Mouse (Mus musculus) megakaryocyte-erythroid progenitor cell, adult 5 weeks (primary cell): ENCODE results near the gene Cacnb3. TPM values are rescaled to one million over a fixed set of nuclear protein-coding genes. Genes with fewer than 3 reads are reported as not detected.

Experiments used
- polyA plus RNA-seq: library from polyadenylated mRNA; stranded (reverse); fragments of >175 nt; gene quantifications from 2 replicates; pipeline ENCODE4 v1.2.3, GENCODE M21; 2012

The Cacnb3 gene
- 0.11 and 0.22 TPM in 2 replicates for polyA plus RNA-seq

GRCm38 (mm10) chr15:98630540-98630939 lies at the start of gene Cacnb3:
TSS of gene Cacnb3 (plus strand) at chr15:98630840.

GRCm38 (mm10) chr15:98609331-98610130 lies 21.1 kb upstream of the Cacnb3 start, which contains the start of gene Adcy6:
TSS of gene Adcy6 (minus strand) at chr15:98610076.

GRCm38 (mm10) chr15:98662567-98663545 lies 32.2 kb downstream of the Cacnb3 start, which contains the start of gene Ddx23:
TSS of gene Ddx23 (minus strand) at chr15:98662894.

GRCm38 (mm10) chr15:98676940-98677728 lies 46.5 kb downstream of the Cacnb3 start, which contains the start of gene Rnd1:
TSS of gene Rnd1 (minus strand) at chr15:98677461.

Other genes starting within 250 kb of the Cacnb3 start
- gene Olfr283, start 249.9 kb upstream of the Cacnb3 start, polyA plus RNA-seq = not detected in 2 replicates
- gene Olfr282, start 199.6 kb upstream of the Cacnb3 start, polyA plus RNA-seq = not detected in 2 replicates
- not detected in 2 replicates for gene Olfr281, start 178.3 kb upstream of the Cacnb3 start, polyA plus RNA-seq
- gene OR5BS1P, start 160.9 kb upstream of the Cacnb3 start, polyA plus RNA-seq = not detected in 2 replicates
- not detected in 2 replicates for gene Lalba, start 148.1 kb upstream of the Cacnb3 start, polyA plus RNA-seq
- gene Olfr279, start 138.4 kb upstream of the Cacnb3 start, polyA plus RNA-seq = 0.01 TPM in 1 of 2 replicates, not detected in the other
- gene Kansl2, start 96.6 kb upstream of the Cacnb3 start, polyA plus RNA-seq = 39.2 and 40.8 TPM in 2 replicates
- 4.2 and 5.9 TPM in 2 replicates for gene Ccnt1, start 59.9 kb upstream of the Cacnb3 start, polyA plus RNA-seq
- gene 4930415O20Rik, start 59.8 kb upstream of the Cacnb3 start, polyA plus RNA-seq = not detected in 2 replicates
- gene Adcy6, start 20.8 kb upstream of the Cacnb3 start, polyA plus RNA-seq = 11.6 and 16.2 TPM in 2 replicates
- 81.3 and 114 TPM in 2 replicates for gene Ddx23, start 32.1 kb downstream of the Cacnb3 start, polyA plus RNA-seq
- 3.2 and 4.4 TPM in 2 replicates for gene Rnd1, start 46.6 kb downstream of the Cacnb3 start, polyA plus RNA-seq
- not detected in 2 replicates for gene Ccdc65, start 77.4 kb downstream of the Cacnb3 start, polyA plus RNA-seq
- 31.9 and 46.9 TPM in 2 replicates for gene Fkbp11, start 97.4 kb downstream of the Cacnb3 start, polyA plus RNA-seq
- 25.1 TPM in 2 replicates for gene Arf3, start 132.4 kb downstream of the Cacnb3 start, polyA plus RNA-seq
- gene Wnt10b, start 147.3 kb downstream of the Cacnb3 start, polyA plus RNA-seq = 4.8 and 6.5 TPM in 2 replicates
- gene Wnt1, start 159.0 kb downstream of the Cacnb3 start, polyA plus RNA-seq = 0.12 TPM in 1 of 2 replicates, not detected in the other
- 0.26 and 0.35 TPM in 2 replicates for gene Ddn, start 178.7 kb downstream of the Cacnb3 start, polyA plus RNA-seq
- 127 and 129 TPM in 2 replicates for gene Prkag1, start 200.7 kb downstream of the Cacnb3 start, polyA plus RNA-seq
- 39.2 and 64.9 TPM in 2 replicates for gene Kmt2d, start 240.4 kb downstream of the Cacnb3 start, polyA plus RNA-seq